Mouse (Mus musculus) common myeloid progenitor, adult 5-6 weeks (primary cell): Measurements from ENCODE around the gene Myo9b. TPM values are rescaled to one million over a fixed set of nuclear protein-coding genes. Genes with fewer than 3 reads are reported as not detected.
"Not testable (repeated sequence)": the region's sequence is repeated elsewhere in the genome, so short reads cannot be mapped to it uniquely, and the experiment has no call there.

Experiments used
- ATAC-seq: replicated peaks from 2 replicates; pipeline ENCODE4 v1.8.0; 2016; ENCODE audit warnings: low read depth, mild to moderate bottlenecking, moderate TSS enrichment, inconsistent platforms; ENCODE audit not compliant: poor library complexity, severe bottlenecking
- total RNA-seq: library from RNA; stranded (forward); fragments of 200-1000, 187-1606 nt; gene quantifications from 2 replicates; pipeline ENCODE4 v1.2.3, GENCODE M21; 2017

The Myo9b gene
- total RNA-seq, result 32.7 and 33.5 TPM in 2 replicates

DNA sequence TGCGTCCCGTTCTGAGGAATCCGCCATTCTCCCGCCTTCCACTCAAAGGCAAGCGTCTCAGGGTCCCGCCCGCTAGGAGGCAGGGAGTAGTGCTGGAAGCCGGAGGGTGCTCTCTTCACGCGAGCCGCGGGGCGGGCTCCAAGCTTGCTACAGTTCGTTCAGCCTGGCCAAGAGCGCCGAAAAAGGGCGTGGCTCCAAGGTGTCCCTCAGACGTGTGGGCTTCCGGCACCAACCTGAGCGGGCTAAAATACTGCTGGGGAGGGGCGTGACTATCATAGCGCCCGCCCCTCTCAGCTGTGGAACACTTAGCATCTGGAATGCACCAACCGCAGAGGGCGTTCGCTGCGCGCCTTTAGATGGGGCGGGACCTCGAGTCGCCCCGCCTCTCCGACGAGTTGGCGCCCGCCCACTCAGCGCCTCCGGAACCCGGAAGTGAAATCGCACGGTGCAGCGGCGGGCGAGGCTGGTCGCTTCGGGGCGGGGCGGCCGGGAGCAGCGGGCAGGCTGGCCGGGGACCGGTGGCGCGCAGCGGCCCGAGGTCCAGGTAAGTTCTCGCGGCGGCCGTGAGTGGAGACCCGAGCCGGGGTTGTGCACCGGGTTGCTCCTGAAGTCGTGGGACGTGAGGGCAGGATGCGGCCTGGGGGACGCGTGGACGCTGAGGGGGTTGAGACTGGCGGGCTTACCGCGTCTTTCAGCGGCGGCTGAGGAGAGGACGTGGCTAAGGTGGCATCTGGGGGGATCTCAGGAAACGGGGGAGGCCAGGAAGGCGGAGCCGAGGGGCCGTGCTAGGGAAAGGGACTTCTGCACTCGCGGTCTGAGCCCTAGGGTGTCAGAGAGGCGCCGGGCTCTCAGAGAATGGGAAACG lies at the start of gene Myo9b, which contains the start of gene Haus8:
Gene Myo9b (plus strand): TSS at position 429 of the 865 bp plus-strand sequence.
Gene Haus8 (minus strand): TSS at position 649 of the 865 bp plus-strand sequence.
- peak; percentile 93 for ATAC-seq

DNA sequence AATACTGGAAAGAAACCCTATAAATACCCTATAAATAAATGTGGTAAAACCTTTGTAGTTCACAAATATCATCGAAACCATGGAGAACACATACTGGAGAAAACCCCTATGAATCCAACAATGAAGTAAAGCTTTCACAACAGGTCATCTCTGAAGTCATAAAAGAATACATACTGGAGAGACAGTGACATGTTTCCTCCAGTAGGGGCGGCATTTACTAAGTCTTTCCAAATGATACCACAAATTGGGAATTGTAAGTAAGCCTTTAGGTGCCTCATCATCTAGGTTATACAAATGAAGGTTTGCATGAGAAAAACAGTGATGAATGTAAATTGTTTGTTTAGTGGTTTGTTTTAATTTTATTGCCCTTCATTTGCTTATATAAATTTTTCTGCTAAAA lies 48.0 kb upstream of the Myo9b start:
- ATAC-seq, result peak; percentile 65; the same call in 1 of the 2 replicates

DNA sequence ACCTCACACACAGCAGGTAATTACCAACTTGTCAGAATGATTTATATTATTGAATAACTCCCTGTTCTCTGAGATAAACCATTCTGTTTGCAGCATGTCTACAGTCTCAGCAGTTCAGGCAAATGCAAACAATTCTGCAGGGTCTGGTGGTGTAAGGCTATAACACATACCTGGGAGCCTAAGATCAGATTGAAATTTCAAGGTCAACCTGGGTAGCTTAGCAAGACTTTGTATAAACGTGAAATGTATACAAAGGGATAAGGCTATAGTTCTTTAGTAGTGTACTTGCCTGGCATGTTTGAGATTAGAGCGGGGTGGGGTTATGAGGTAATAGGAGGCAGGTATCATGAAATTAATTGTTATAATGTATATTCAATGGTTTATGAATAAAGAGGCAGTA lies 29.8 kb upstream of the Myo9b start:
- ATAC-seq, result no peak

DNA sequence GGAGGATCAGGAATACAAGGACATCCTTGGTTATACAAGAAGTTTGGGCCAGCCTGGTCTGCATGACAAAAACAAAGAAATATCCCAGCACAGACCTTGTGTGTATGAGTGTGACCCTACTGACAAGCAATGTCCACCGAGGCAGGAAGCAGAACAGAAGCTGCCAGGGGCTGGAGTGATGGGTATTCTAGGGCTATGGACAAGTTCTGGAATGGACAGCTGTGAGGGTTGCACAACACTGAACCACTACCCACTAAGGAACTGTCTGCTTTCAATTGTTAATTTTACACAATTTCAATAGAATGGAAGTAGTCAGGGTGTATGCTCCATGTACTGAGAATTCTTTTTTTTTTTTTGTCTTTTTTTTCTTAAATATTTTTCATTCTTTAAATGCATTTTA lies 24.3 kb upstream of the Myo9b start:
- ATAC-seq, result 0 out of 2 replicates have a peak, but pooled peaks have one; percentile 32

DNA sequence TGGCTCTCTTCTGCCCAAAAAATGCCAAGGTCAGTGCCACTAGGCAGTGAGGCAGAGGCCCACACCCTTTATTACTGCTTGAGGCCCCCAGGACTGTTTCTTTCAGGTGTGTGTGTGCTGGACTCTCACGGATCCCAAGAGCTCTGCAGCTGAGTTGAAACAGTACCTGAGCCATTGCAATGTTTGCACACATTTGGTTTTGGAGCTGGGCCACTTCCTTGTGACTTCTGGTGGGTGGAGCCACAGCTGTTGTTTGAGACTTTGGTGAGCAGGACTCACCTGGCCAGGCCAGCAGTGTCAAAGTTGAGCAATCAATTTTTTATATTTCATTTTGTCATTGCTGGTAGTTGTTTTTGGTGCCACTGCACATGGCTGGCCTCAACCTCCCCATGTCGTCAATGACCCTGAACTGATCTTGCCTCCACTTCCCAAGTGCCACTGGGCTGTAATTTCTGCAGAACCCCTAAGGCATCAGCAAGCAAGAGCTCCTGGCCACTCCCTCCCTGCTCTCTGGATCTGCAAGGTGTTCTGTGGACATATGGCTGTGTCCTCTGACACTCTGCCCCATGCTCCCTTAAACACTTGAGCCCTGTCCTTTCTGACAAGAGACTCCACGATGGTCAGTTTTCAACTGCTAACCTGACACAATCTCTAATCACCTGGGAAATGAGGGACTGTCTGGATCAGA lies 15.8 kb upstream of the Myo9b start:
- ATAC-seq, result no peak

DNA sequence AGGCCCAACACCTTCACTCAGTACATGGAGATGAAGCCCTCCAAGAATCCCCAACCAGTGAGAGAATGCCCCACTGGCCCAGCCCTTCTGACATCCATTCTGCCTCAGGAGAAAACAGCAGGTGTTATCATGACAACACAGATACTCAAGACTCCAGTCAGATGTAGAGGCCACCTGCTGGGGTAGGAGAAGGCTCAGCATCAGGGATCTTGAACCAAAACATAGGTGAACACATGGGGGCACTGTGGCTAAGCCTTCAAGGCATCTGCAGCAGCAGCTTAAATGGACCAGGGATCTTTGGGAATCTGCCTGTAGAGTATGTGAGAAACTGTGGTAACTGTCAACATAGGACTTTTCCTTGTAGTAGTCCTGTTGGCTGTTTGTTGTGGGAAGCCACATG lies 11.3 kb upstream of the Myo9b start:
- peak; percentile 69 for ATAC-seq

DNA sequence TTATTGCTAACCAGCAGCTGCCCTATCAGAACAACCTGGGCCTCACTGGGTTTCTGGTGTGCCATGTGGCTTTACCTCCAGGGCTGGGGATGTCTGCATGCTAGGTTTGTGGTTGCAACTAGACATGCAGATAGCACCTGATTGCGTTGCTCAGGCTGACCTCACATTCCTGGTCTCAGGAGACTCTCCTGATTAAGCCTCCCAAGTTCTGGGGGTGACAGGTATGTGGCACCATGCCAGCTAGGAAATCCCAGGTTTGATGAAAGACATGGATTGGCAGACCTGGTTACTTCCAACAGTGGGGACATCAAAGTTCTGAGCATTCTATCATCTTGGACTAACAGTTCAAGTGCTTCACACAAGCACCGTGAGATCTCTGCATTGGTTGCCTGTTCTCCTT lies 4.8 kb upstream of the Myo9b start:
- no peak for ATAC-seq

DNA sequence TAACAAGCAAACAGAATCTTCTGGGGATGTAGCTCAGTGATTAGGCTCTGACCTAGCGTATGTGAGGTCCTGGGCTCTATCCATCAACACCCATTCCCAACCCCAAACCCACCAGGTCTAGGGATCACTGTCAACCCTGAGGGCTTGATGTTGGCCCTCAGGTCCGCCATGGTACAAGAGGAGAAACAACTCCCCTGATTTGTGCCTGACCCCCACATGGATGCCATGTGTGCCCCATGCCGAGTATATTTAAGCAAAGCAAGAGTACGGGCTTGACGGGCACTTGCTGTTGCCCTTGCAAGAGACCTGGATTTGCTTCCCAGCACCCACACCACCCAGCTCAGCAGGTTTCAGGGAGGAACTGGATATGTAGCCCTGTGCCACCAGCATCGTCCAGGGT lies 4.2 kb upstream of the Myo9b start:
- not testable (repeated sequence) for ATAC-seq

DNA sequence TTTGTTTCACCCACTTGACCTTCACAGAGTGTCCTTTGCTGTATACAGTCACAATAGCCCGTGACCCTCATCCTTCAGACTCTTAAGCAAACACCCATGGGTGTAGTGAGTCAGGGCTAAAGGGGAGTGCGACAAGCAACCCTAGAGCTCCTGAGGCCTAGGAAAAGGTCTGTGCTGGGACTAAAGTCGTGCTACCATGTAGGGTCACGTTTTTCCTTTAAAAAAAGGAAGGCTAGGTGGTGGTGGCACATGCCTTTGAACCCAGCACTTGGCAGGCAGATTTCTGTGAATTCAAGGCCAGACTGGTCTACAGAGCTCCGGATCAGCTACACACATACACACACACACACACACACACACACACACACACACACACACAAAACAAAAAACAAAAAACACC lies 884 bp upstream of the Myo9b start:
- ATAC-seq, result no peak

DNA sequence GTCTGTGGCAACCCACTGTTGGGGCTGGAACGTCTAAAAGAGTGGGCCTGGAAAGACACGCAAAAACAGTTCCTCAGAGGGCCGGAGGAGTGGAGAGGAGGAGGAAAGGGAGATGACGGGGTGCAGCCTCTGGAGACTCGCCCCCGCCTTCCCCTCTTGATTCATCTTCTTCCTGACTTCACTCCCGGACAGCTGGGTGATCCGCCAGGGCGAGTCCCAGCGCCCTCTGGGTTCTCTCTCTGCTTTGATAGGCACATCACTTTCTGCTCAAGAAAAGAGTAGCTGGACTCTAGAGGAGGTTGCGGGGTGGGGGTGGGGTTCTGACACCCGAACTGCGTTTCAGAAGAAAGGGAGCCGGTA lies 617 bp downstream of the Myo9b start:
- peak; percentile 24 for ATAC-seq

DNA sequence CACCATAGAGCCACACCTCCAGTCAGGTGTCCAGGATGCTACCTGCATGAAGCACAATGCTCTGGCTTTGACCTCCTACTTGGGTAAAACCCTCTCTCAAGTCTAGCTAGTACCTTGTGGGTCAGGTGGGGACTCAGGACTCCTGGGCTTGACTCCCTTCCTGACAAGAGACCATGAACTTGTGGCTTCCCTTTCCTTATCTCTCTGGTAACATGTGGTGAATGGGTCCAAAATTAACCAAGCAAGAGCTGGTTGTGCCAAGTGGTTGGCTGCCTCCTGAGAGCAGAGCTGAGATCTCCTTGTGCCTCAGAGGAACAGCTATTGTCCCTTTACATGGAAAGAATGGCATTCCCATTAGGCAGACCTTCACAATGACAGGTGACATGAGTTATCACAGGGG lies 2.0 kb downstream of the Myo9b start:
- ATAC-seq, result peak; percentile 19; the same call in 1 of the 2 replicates

DNA sequence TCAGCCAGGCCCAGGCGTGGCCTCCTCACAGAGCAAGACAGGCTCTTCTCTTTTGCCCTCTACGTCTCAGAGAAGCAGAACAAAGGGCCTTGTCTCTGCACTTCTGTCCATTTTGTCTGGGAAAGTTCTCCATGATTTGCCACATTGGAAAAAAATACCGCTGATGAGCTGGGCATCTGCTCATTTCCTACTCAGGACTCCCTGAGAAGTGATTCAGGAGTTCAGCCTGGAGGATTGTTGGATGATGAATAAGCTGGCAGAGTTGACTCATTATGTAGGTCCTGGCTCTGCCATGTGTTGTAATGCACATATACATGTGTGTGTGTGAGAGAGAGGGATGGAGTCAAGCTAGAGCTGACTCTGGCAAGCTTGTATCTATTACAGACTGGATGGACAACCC lies 3.7 kb downstream of the Myo9b start:
- ATAC-seq, result no peak

DNA sequence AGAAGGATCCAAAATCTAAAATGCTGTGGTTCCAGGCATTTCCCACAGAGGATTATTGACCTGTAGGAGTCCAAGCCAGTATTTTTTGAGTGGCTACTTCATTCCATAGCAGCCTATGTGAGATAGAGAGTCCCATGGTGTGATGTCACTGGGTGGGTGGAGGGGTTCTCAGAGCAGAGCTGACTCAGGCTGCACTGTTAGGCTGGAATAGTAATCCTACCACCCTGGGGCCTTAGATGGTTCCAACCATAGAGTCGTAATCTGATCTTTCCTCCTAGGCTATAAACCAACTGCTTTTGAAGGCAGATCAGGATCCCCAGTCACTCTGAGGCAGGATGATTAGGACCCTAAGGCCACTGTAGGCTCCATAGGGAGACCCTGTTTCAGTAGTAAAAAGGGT lies 6.9 kb downstream of the Myo9b start:
- not testable (repeated sequence) for ATAC-seq

DNA sequence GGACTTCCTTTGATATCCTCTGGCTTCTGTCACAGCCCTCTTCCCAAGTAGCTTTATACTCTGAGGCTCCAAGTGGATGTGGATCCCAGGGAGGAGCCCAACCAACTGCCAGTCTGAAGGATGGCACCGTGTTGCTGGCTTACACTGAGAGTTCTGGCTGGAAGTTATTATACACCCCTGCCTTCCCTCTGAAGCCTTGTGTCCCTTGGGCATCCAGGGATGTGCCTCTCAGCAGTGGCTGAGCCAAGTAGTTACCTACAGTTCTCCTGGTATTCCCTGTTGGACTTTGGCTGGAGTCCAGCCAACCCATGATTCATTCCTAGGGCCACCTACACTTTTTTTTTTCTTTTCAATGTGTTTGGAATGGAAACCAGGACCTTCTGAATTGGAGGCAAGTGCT lies 9.2 kb downstream of the Myo9b start:
- ATAC-seq, result not testable (repeated sequence)

DNA sequence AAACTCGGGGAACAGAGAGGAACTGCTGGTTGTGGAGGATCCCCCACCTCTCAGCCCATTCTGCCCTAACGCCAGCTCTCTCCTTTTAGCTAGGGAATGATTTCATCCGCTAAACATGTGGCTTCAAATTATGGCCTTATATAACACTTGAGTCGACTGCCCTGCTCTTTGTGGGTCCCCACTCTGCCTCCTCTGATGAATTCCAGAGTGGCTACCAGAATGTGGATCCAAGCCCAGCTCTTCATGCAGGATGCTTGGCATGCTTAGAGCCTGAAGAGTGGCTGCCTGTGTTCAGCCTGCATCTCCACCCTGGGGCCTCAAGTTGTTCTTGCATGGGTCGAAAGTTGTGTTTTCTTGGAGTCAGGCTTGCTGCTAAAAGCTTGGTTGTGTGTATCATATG lies 10.1 kb downstream of the Myo9b start:
- ATAC-seq, result no peak

DNA sequence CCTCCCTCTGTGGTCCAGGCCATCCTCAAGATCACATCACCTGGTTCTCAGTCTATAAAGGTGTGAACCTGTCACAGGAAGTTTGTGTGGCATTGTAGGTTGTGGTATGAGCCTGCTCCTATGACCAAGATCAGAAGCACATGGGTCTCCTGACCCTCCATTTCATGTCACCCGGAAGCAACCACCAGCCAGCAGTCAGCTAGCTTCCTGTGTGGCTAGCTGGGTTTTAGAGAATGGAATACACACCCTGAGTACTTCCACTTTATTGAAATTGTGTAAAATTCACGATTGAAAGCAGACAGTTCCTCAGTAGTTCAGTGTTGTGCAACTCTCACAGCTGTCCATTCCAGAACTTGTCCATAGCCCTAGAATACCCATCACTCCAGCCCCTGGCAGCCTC lies 13.7 kb downstream of the Myo9b start:
- ATAC-seq, result peak; percentile 86

DNA sequence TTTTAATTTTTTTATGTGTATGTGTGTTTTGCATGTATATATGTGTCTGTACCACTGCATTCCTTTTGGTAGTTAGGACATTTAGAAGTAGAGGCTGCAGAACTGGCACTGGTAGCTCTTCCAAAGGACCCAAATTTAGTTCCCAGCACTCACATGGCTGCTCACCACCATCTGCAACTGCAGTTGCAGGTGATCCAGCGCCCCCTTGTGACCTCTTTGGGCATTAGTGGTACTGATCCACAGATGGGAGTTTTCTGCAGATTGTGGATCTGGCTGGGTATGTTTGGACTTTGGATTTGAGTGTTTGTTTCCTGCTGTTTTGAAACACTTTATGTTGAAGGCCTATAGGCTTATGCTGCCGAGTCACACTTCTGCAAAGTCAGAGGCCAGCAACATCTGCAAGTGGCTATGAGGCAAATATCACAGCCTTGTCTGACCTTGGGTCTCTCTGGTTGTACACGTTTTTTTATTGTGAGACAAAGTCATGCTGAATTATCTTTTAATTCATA lies 16.0 kb downstream of the Myo9b start:
- no peak for ATAC-seq

DNA sequence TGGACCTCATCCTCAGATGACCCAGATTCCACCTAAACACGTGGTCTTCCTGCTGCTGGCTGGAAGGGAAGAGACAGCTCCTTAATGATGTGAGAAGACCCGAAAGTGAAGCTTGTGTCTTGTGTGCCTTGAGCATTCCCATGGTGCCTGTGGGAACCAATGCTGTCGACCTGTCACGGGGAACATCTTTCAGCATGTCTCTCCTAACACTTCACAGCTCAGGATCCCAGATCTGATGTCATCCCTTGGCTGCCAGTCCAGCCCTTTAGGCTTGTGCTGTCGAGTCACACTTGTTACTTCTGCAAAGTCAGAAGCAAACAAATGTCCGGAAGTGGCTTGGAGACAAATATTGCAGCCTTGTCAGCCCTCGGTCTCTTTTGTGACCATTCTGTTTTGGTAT lies 16.6 kb downstream of the Myo9b start:
- no peak for ATAC-seq

DNA sequence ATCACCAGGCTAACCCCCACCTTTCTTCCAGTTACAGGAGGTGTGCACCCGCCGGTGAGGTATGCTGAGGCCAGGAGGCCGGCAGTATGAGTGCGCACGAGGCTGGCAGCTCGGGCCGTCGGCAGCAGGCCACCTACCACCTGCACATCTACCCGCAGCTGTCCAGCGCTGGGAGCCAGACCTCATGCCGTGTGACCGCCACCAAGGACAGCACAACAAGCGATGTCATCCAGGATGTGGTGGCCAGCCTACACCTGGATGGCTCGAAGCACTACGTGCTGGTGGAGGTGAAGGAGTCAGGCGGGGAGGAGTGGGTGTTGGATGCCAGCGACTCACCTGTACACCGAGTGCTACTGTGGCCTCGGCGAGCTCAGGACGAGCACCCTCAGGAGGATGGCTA lies 17.7 kb downstream of the Myo9b start:
- ATAC-seq, result no peak

DNA sequence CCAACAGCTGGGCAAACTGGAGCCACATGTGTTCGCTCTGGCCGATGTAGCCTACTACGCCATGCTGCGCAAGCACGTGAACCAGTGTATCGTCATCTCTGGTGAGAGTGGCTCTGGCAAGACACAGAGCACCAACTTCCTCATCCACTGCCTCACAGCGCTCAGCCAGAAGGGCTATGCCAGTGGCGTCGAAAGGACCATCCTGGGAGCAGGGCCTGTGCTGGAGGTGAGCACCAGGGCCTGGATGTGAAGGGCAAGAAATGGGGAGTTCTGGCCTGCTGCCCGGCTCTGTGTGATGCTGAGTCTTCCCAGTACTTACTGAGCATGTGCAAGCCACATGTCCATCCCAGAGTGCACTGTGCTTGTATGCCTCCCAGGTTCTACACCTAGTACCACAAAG lies 18.4 kb downstream of the Myo9b start:
- no peak for ATAC-seq

DNA sequence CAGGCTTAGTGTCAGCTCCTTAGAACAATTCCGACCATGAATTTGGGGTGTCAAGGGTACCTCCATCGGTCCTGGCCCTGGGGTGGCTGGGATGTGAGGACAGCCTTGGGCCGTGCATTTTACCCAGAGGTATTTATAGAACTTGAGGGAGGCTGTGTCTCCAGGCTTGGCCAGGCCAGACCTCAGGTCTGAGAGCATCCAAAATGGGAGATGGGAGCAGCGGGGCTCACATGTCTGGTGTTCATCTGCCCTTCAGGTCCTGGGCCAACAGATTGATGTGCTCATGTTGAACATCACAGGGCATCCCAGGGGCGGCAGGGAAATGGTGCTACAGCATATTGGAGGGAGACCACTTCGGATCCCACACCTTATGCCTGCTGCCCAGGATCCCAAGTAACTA lies 18.8 kb downstream of the Myo9b start:
- no peak for ATAC-seq
